Mouse (Mus musculus) megakaryocyte, adult 5-6 weeks (primary cell): ENCODE measurements around the gene Atg7. TPM values are rescaled to one million over a fixed set of nuclear protein-coding genes. Genes with fewer than 3 reads are reported as not detected.
A peak's percentile ranks its signal among the peaks of the same experiment; 100 is the strongest.

Experiments used
- ATAC-seq: 2 replicates; pipeline ENCODE4 v1.8.0; 2016; ENCODE audit warnings: mild to moderate bottlenecking, inconsistent platforms; ENCODE audit not compliant: poor library complexity, severe bottlenecking
- total RNA-seq, 2 experiments: library from RNA; stranded (forward) in 1 of 2; stranded (reverse) in 1 of 2; fragments of 153-499, 151-499 nt in 1 of 2; fragments of 221-1000, 200-1000 nt in 1 of 2; gene quantifications; 2 replicates each; pipeline versions ENCODE4 v1.2.3 to v1.2.4; 2015 to 2017

Atg7 gene
- total RNA-seq, 2 experiments from 2014 or later: 42.2 to 52.0 TPM

GRCm38 (mm10) chr6:114847582-114848174 lies 204.8 kb downstream of the Atg7 start:
- no peak for ATAC-seq

- ATAC-seq: peak; percentile 20; the same call in 1 of the 2 replicates
These were observed 205.9 kb downstream of the Atg7 start for GRCm38 (mm10) chr6:114848761-114849160.

- ATAC-seq: peak; percentile 41
These were observed 206.9 kb downstream of the Atg7 start for GRCm38 (mm10) chr6:114849787-114850186.

GRCm38 (mm10) chr6:114851688-114852087 lies 208.8 kb downstream of the Atg7 start:
- ATAC-seq: no peak

GRCm38 (mm10) chr6:114852739-114853138 lies 209.8 kb downstream of the Atg7 start:
- no peak for ATAC-seq

DNA sequence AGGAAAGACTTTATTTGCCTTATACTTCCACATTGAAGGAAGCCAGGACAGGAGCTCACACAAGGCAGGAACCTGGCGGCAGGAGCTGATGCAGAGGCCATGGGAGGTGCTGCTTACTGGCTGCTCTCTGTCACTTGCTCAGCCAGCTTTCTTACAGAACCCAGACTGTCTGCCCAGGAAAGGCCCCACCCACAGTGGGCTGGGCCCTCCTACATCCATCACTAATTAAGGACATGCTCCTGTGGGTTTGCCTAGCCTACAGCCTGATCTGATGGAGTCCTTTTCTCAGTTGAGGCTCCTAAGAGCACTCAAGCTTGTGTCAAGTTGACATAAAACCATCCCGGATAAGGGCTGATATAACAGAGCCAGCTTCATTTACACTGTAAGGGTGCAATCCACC lies 211.5 kb downstream of the Atg7 start:
- ATAC-seq: no peak

- ATAC-seq: no peak
These were observed 212.7 kb downstream of the Atg7 start for GRCm38 (mm10) chr6:114855644-114856043.

- no peak for ATAC-seq
These were observed 213.6 kb downstream of the Atg7 start for GRCm38 (mm10) chr6:114856501-114856900.

GRCm38 (mm10) chr6:114857996-114858721 lies 215.3 kb downstream of the Atg7 start:
- ATAC-seq: no peak

GRCm38 (mm10) chr6:114858722-114859053 lies 215.8 kb downstream of the Atg7 start:
- ATAC-seq: no peak

GRCm38 (mm10) chr6:114860677-114861568 lies 218.0 kb downstream of the Atg7 start:
- ATAC-seq: no peak

- ATAC-seq: no peak
These were observed 218.7 kb downstream of the Atg7 start for GRCm38 (mm10) chr6:114861591-114861990.

DNA sequence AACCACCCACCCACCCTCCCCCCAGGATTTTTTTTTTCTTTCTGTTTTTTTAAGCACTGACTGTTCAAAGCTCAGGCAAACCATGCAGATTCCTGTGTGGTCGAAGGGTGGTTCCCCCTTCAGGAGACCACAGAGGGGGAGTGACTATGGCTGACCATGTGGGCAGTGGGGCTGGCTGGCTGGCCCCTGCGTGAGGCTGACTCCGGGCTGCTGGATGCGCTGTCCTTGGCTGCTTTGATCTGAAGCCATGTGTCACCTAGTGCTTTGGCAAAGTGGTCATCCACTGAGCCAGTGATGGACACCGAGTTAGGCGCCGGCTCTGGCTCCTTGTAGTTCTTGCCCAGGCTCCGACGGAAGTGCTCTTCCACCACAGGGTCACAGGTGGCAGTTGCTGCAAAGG lies 219.1 kb downstream of the Atg7 start:
- no peak for ATAC-seq

DNA sequence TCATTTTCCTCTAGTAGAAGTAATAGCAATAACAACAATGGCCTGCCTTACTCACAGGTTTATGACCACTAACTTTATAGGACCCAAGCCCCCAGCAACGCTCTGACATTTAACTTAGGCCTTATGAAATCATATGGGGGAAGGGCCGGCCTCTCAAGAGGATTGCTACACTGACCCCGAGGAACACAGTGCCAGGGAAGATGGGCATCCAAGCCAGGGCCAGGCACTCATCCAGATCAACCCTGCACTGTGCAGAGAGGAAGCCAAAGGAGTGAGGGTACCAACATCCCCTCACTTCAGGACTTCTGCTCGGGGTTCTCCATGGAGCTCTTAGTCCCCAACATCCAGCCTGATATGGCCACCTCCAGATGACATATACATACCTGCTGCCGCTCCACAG lies 220.6 kb downstream of the Atg7 start:
- ATAC-seq: no peak

DNA sequence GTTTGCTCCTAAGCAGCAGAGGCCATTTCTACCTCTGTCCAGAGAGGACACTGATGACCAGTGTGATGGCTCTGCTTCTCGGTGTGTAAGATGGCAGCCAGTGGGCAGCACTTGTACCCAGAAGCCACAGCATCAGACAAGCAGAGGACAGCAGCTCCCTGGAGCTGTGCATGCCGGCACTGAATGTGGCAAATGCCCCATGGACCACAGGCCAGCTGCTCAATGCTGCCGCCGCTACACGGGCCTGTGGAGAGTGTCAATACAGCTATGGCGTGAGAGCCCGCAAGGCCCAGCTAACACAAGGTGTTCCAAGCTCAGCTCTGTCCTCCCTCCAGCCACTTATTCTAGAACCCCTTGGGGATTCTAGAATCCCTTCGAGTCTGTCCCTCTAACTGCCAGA lies 221.5 kb downstream of the Atg7 start:
- no peak for ATAC-seq

- ATAC-seq: no peak
These were observed 223.2 kb downstream of the Atg7 start for GRCm38 (mm10) chr6:114866078-114866477.

- ATAC-seq: no peak
These were observed 223.7 kb downstream of the Atg7 start for GRCm38 (mm10) chr6:114866619-114867018.

DNA sequence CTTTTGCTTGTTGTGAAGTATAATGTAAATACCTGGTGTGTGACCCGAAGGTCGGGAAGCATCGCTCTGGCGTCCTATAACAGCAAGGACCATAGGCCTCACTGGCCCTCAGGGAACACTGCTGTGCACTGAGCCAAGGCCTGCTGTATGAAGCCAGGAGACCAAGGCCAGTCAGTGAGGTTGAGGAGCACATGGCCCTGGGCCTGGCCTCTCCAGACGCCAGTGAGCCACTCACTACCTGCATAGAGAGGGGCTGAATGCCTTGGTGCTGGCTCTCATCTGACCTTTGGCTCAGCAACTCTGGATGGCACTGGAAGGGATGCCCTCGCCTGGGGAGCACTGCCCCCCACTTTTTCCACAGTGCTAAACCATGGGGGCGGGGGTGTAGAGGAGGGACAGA lies 225.8 kb downstream of the Atg7 start:
- no peak for ATAC-seq

DNA sequence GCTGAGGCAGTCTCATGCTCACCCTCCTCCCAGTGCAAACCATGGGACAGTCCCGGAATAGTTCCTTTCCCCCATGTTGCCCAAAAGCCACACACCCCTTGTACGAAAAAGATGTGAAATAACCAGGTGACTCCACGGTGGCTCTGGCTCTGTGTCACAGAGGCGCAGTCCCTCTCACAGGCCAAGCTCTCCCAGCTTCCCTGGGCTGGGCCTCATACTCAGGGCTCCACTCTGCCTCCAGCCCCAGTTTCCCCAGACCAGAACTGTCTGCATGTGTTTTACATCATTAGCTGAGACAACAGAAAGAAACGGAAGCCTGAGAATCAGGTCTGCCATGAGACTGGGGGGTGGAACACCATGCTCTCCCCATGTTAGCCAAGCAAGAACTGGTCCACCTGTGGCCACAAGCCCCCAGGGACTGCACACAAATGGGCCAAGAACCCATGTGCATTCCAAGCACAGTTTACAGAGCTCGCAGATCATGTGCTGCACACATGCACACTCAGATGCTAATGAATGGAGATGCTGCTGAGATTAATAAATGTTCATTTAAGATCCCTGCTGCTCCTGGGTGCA lies 226.7 kb downstream of the Atg7 start:
- ATAC-seq: no peak

DNA sequence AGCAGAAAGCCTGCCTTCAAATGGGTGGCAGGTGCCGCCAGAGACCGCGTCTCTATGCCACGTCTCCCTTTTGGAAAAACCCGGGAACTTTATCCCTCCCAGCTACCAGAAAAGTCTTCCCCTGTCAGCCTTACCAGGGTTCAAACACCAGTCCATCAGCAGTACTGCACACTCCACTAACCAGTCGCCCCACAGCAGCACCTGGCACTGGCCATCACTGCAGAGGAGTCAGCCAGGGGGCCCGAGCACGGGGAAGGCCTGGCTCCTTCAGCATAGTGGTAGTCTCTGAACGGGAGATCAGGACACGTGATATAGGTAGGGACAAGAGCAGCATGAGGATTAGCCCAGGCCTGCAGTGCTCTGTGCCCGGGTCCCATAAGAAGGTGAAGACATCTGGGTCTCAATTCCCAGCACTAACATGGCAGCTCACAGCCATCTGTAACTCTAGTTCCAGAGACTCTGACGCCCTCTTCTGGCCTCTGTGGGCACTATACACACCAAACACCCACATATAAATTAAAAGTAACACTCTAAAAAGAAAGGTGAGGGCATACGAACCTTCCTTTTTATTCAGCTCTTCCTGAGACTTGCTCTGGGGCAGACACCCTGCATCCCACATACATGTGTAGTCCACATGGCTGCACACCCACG lies 228.2 kb downstream of the Atg7 start:
- no peak for ATAC-seq

GRCm38 (mm10) chr6:114873808-114874137 lies 230.9 kb downstream of the Atg7 start:
- no peak for ATAC-seq
